Mouse (Mus musculus): Measurements from ENCODE around the gene Nlrp9b. TPM values are rescaled to one million over a fixed set of nuclear protein-coding genes. Genes with fewer than 3 reads are reported as not detected.

The Nlrp9b gene
- polyA plus RNA-seq, 1 experiment = not detected

DNA sequence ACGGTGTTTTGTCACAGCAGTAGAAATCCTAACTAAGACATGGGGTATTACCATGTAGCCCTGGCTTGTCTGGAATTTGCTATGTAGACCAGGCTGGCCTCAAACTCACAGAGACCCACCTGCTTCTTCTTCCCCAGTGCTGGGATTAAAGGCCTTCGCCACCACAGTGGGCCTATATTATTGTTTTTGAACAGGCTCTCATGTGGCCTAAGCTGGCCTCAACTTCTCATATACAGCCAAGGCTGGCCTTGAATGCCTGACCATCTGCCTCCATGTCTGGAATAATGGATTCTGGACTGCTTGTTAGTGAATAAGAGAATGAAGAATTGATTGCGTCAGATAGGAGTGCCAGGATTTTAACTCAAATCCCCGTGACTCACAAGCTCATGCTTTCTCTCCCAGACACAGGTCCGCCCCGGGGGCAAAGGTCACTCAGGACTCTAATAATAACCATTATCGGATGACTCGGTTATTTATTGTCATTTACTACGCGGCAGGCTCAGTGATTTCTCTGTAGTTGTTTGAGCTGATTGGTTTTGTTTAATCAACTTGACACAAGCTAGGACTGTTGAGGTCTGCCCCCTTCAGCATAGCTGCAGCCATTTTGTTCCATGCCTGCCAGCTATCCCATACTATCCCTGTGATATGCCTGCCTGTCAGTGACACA, 38.8 kb upstream of the Nlrp9b start:
- Histone ChIP-seq H3K4me3 (ENCODE audit: insufficient read depth, low read depth, low read length) (no peak overlapping the region), H3K27ac (ENCODE audit: insufficient read depth, low read depth, low read length) (no peak overlapping the region), H3K27me3 (replicated peaks; ENCODE audit: control insufficient read depth, insufficient read depth, low read length) (no peaks in the 10 kb centered on the region), H3K36me3 (ENCODE audit: control insufficient read depth, insufficient read depth, low read length) (no peaks in the 10 kb centered on the region), H3K4me1 (ENCODE audit: control insufficient read depth, insufficient read depth, low read length) (no peaks in the 10 kb centered on the region)
- peak; percentile 59 for DNase-seq
- TF ChIP-seq POLR2A (IDR thresholded peaks at IDR 0.05; ENCODE audit: low read depth, low read length) = no peak
- TF ChIP-seq CTCF (conservative IDR thresholded peaks at IDR 0.05; ENCODE audit: insufficient read depth, insufficient read length, low read depth, low read length) = no peak
- 53% methylated on average over 10 of the region's 10 CpGs for WGBS

DNA sequence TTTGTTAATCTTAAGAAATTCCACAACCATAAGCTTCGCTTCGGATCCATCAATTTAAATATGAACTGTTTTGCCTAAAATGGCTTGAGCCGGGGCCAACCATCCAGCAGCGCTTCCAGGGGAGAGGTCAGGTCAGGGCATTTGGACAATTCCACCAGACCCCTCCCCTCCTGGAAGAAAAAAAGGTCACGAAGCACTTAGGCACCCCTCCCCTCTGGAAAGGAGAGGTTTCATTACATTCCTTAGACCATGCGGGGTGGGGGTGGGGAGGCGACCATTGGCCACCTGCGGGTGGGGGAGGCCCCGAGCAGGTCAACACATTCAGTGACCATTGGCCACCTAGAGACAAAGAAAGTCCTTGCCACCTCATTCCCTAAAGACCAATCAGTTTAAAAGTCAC, 38.2 kb upstream of the Nlrp9b start:
- no peak overlapping the region for H3K4me3 ChIP-seq (ENCODE audit: insufficient read depth, low read depth, low read length)
- H3K4me1 ChIP-seq (ENCODE audit: control insufficient read depth, insufficient read depth, low read length) = no peaks in the 10 kb centered on the region
- no peaks in the 10 kb centered on the region for H3K27me3 ChIP-seq (replicated peaks; ENCODE audit: control insufficient read depth, insufficient read depth, low read length)
- no peak for DNase-seq
- no peaks in the 10 kb centered on the region for H3K36me3 ChIP-seq (ENCODE audit: control insufficient read depth, insufficient read depth, low read length)
- 52% methylated on average over 9 of the region's 9 CpGs for WGBS
- TF ChIP-seq CTCF (conservative IDR thresholded peaks at IDR 0.05; ENCODE audit: insufficient read depth, insufficient read length, low read depth, low read length) = no peak
- TF ChIP-seq POLR2A (IDR thresholded peaks at IDR 0.05; ENCODE audit: low read depth, low read length) = no peak
- no peak overlapping the region for H3K27ac ChIP-seq (ENCODE audit: insufficient read depth, low read depth, low read length)

DNA sequence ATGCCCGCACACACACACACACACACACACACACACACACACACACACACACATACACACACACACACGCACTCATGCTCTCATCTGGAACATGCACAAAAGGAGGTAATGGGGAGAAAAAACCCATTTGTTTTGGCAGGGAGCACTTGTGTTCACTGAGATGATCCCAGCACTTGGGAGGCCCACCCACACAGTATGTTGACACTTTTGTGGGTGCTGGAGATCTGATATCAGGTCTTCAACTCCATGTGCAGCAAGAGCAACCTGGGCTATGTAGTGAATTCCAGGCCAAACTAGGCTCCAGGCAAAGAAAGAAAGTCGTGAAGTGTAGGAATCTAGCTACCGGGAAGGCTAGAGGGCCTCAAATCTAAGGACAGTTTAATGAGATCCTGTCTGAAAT, 35.4 kb upstream of the Nlrp9b start:
- no peak for TF ChIP-seq POLR2A (IDR thresholded peaks at IDR 0.05; ENCODE audit: low read depth, low read length)
- TF ChIP-seq CTCF (conservative IDR thresholded peaks at IDR 0.05; ENCODE audit: insufficient read depth, insufficient read length, low read depth, low read length) = no peak
- Histone ChIP-seq H3K36me3 (ENCODE audit: control insufficient read depth, insufficient read depth, low read length) (no peaks in the 10 kb centered on the region), H3K27ac (ENCODE audit: insufficient read depth, low read depth, low read length) (no peak overlapping the region), H3K27me3 (replicated peaks; ENCODE audit: control insufficient read depth, insufficient read depth, low read length) (no peaks in the 10 kb centered on the region), H3K4me1 (ENCODE audit: control insufficient read depth, insufficient read depth, low read length) (no peaks in the 10 kb centered on the region), H3K4me3 (ENCODE audit: insufficient read depth, low read depth, low read length) (no peak overlapping the region)
- 62% methylated on average over 3 of the region's 4 CpGs for WGBS
- DNase-seq = no peak

DNA sequence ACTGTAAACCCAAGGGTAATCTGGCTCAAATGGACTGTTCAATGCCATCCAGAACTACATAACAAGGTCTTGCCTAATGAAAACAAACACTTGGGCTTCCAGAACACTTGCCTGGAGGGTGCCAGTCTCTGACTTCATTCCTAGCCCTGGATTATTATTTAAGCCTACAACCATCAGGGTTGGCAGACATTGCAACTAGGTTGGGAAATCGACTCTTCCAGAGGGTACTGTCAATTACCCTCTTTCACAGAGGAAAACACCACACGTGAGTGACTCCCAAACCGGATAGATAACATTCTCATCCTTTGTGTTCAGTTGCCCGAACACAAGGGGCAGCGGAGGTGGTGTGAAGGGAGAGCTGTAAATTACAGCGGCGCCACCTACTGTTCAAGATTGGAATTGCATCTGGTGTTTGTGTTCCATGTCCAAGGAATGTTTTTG, 34.9 kb upstream of the Nlrp9b start:
- Histone ChIP-seq H3K4me3 (ENCODE audit: insufficient read depth, low read depth, low read length) (no peak overlapping the region), H3K27me3 (replicated peaks; ENCODE audit: control insufficient read depth, insufficient read depth, low read length) (no peaks in the 10 kb centered on the region), H3K27ac (ENCODE audit: insufficient read depth, low read depth, low read length) (no peak overlapping the region), H3K4me1 (ENCODE audit: control insufficient read depth, insufficient read depth, low read length) (no peaks in the 10 kb centered on the region), H3K36me3 (ENCODE audit: control insufficient read depth, insufficient read depth, low read length) (no peaks in the 10 kb centered on the region)
- TF ChIP-seq CTCF (conservative IDR thresholded peaks at IDR 0.05; ENCODE audit: insufficient read depth, insufficient read length, low read depth, low read length) = peak; percentile 95
- TF ChIP-seq POLR2A (IDR thresholded peaks at IDR 0.05; ENCODE audit: low read depth, low read length) = no peak
- peak; percentile 92 for DNase-seq
- 0% methylated on average over 7 of the region's 7 CpGs for WGBS

DNA sequence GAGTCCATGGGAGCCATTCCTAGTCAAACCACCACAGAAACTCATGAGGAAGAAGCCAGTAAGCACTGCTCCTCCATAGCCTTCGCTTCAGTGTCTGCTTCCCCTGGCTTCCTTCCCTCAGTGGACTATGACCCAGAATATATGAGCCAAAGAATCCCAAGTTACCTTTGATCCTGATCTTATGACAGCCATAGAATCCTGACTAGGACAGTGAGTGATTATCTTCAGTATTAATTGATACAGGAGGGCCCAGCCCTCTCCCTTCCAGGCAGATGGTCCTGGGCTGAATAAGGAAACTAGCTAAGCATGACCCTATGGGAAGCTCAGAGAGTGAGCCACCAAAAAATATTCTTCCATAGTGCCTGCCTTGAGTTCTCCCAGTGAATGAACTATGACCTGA, 28.8 kb upstream of the Nlrp9b start:
- H3K27me3 ChIP-seq (replicated peaks; ENCODE audit: control insufficient read depth, insufficient read depth, low read length) = no peaks in the 10 kb centered on the region
- WGBS = 45% methylated on average over 1 of the region's 1 CpGs
- no peak overlapping the region for H3K4me3 ChIP-seq (ENCODE audit: insufficient read depth, low read depth, low read length)
- no peaks in the 10 kb centered on the region for H3K4me1 ChIP-seq (ENCODE audit: control insufficient read depth, insufficient read depth, low read length)
- H3K36me3 ChIP-seq (ENCODE audit: control insufficient read depth, insufficient read depth, low read length) = no peaks in the 10 kb centered on the region
- no peak for TF ChIP-seq CTCF (conservative IDR thresholded peaks at IDR 0.05; ENCODE audit: insufficient read depth, insufficient read length, low read depth, low read length)
- no peak for TF ChIP-seq POLR2A (IDR thresholded peaks at IDR 0.05; ENCODE audit: low read depth, low read length)
- peak; percentile 17 for DNase-seq
- H3K27ac ChIP-seq (ENCODE audit: insufficient read depth, low read depth, low read length) = no peak overlapping the region

DNA sequence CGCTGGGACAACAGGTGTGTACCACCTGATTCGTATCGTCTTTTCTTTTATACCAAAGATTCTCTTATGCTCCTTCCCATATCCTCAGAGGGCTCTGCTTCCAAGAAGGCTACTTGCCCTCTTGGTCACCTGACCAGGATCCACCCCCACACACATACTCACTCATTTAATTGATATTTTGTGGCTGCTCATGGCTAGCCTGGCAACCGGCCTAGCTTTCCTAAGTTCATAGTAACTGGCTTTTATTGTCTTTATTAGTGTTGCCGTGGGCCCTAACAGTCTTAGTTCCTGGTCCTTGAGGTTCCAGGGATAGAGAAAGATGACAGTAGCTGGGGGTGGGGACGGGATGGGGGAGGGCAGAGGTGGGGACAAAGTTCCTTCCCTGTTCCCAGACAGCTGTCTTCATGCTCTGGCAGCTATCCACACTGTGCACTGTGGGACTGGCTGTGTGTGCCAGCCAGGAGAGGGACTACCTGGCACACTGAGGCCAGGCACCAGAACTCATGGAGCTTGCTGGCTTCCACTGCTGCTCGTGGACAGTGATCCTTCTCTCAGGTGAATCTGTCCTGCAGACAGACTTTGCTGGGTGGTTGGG, 26.2 kb upstream of the Nlrp9b start, which contains the start of gene Ceacam20:
Gene Ceacam20 (plus strand): TSS at position 428 of the 595 bp plus-strand sequence.
- H3K27me3 ChIP-seq (replicated peaks; ENCODE audit: control insufficient read depth, insufficient read depth, low read length) = no peaks in the 10 kb centered on the region
- 56% methylated on average over 7 of the region's 7 CpGs for WGBS
- H3K27ac ChIP-seq (ENCODE audit: insufficient read depth, low read depth, low read length) = no peak within 1 kb of the TSS
- no peaks in the 10 kb centered on the region for H3K36me3 ChIP-seq (ENCODE audit: control insufficient read depth, insufficient read depth, low read length)
- H3K4me3 ChIP-seq (ENCODE audit: insufficient read depth, low read depth, low read length) = no peak within 1 kb of the TSS
- DNase-seq = peak; percentile 69
- TF ChIP-seq CTCF (conservative IDR thresholded peaks at IDR 0.05; ENCODE audit: insufficient read depth, insufficient read length, low read depth, low read length) (no peak), POLR2A (IDR thresholded peaks at IDR 0.05; ENCODE audit: low read depth, low read length) (no peak)
- no peaks in the 10 kb centered on the region for H3K4me1 ChIP-seq (ENCODE audit: control insufficient read depth, insufficient read depth, low read length)

DNA sequence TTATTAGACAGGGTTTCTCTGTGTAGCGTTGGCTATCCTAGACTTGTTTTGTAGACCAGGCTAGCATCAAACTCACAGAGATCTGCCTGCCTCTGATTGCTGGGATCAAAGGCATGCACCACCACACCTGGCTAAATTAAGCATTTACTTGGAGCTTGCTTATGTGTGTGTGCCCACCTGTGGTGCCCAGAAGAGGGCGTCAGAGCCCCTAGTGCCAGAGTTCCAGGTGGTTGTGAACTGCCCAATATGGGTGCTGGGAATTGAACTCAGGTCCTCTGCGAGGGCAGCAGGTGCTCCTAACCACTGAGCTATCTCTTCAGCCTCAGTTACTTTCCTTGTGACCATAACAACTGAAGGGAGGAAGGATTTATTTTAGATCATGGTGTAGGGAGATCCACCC, 22.2 kb upstream of the Nlrp9b start:
- WGBS = 76% methylated on average over 3 of the region's 3 CpGs
- Histone ChIP-seq H3K4me1 (ENCODE audit: control insufficient read depth, insufficient read depth, low read length) (no peaks in the 10 kb centered on the region), H3K4me3 (ENCODE audit: insufficient read depth, low read depth, low read length) (no peak overlapping the region), H3K27me3 (replicated peaks; ENCODE audit: control insufficient read depth, insufficient read depth, low read length) (no peaks in the 10 kb centered on the region), H3K27ac (ENCODE audit: insufficient read depth, low read depth, low read length) (no peak overlapping the region), H3K36me3 (ENCODE audit: control insufficient read depth, insufficient read depth, low read length) (no peaks in the 10 kb centered on the region)
- TF ChIP-seq CTCF (conservative IDR thresholded peaks at IDR 0.05; ENCODE audit: insufficient read depth, insufficient read length, low read depth, low read length) (no peak), POLR2A (IDR thresholded peaks at IDR 0.05; ENCODE audit: low read depth, low read length) (no peak)
- DNase-seq = no peak
